Comparison of ENCODE assay signal across 10 mouse cellular contexts in the genomic region with DNA sequence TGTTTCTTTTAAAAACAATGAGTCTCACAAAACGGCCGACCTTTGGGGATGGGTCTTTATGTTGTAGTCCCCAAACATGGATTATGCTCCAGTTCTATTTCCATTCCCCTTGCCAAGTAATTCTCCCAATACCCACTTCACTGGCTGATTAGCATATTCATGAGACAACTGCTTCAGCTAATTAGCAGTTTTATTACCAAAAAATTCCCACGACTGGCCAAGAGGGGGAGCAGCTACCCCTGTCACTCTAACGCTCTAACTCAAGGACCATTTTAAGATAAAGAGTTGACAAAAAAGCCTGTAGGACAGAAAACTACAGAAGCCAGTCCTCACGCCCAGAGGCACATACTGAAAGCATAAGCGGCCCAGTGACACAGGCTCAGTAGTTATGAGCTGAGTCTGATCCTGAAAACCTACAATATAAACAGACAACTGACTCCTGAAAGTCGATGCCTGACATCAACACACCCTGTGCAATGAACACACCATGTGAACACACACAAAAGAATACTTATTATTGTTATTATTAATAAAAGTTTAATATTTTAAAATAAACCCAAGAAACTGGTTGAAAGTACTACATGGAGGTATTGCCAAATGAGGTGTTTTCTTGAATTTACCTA.
DNase-seq lines count a peak whose midpoint lies in the region; TF ChIP-seq lines count a peak whose summit lies in the region.
"Had no signal": no experiment of that assay in that cellular context is flagged by ENCODE, and none has a peak within 500 bp of the region (broad histone marks: within the 10 kb centered on the region; RNA-seq: fewer than 3 reads in every experiment).

No protein-coding gene starts in this region.

- TF ChIP-seq CTCF in gastrocnemius, adult 2 months (IDR thresholded peaks at IDR 0.05), result peak; percentile 62

- no peaks in the 10 kb centered on the region; the same call in 1 of the 2 replicates for H3K27me3 ChIP-seq in limb, embryonic 10.5 days (ENCODE audit: low read depth, poor library complexity, severe bottlenecking)
- H3K27me3 ChIP-seq: heart, embryonic 13.5 days had no signal

- H3K27ac ChIP-seq in gastrocnemius, adult 2 months, result no peak overlapping the region
- H3K27ac ChIP-seq in limb, embryonic 10.5 days, result no peak overlapping the region
- H3K27ac ChIP-seq: heart, embryonic 13.5 days had no signal

- H3K9me3 ChIP-seq in limb, embryonic 10.5 days (replicated peaks), result no peaks in the 10 kb centered on the region
- H3K9me3 ChIP-seq: heart, embryonic 13.5 days had no signal

- 53% methylated on average over 7 of the region's 7 CpGs for WGBS in limb, embryonic 10.5 days

- peak; percentile 20 for DNase-seq in gastrocnemius, adult 2 months
- DNase-seq in gastrocnemius, postnatal 36 days, result no peak
- DNase-seq in A20 (ENCODE audit: low read depth, low spot score), result peak; percentile 3
- DNase-seq in brain, embryonic 18.5 days (ENCODE audit: low read depth, low spot score), result peak; percentile 16
- peak; percentile 28 for DNase-seq in heart, postnatal 4 days
- DNase-seq in limb, embryonic 10.5 days (ENCODE audit: low spot score), result peak; percentile 29
- peak; percentile 72 for DNase-seq in retina, postnatal 1 day
- no peak for DNase-seq in thymus, adult 18-20 months

- no peaks in the 10 kb centered on the region for H3K36me3 ChIP-seq in limb, embryonic 10.5 days
- H3K36me3 ChIP-seq: heart, embryonic 13.5 days had no signal

- H3K4me1 ChIP-seq in limb, embryonic 10.5 days, result no peaks in the 10 kb centered on the region
- H3K4me1 ChIP-seq: heart, embryonic 13.5 days had no signal

- no peak overlapping the region for H3K4me3 ChIP-seq in gastrocnemius, adult 2 months
- H3K4me3 ChIP-seq in limb, embryonic 10.5 days, result no peak overlapping the region
- H3K4me3 ChIP-seq: heart, embryonic 13.5 days; myocyte had no signal

- intact Hi-C loops in gastrocnemius, adult 2 months (cut with DNase I), result loop anchor here (5.0 kb wide), 2 partner anchors 74 to 284 kb away; no protein-coding TSS in a partner anchor
- intact Hi-C loops in gastrocnemius, postnatal 36 days (cut with DNase I), result loop anchor here (10.0 kb wide), 1 partner anchor 277 kb away; no protein-coding TSS in a partner anchor

Comparison
In these comparisons a context has a peak if more than half of its experiments do, and no peak if none do; other contexts are left out.
1. DNase-seq: peak in gastrocnemius, adult 2 months (single experiment), A20 (single experiment), brain, embryonic 18.5 days (single experiment), heart, postnatal 4 days (single experiment), limb, embryonic 10.5 days (single experiment) and retina, postnatal 1 day (single experiment); none in gastrocnemius, postnatal 36 days (0 of 2) and thymus, adult 18-20 months (0 of 2).